Mouse (Mus musculus): ENCODE results near the gene Cped1. TPM values are rescaled to one million over a fixed set of nuclear protein-coding genes. Genes with fewer than 3 reads are reported as not detected.

The Cped1 gene
- polyA plus RNA-seq, 1 experiment from 2014 or later: 23.0 TPM

GRCm38 (mm10) chr6:22012099-22012498 lies 26.4 kb downstream of the Cped1 start:
- Histone ChIP-seq H3K4me1 (replicated peaks; ENCODE audit: insufficient read depth, low read length) (no peaks in the 10 kb centered on the region), H3K27me3 (ENCODE audit: insufficient read depth, low read length) (no peaks in the 10 kb centered on the region), H3K4me2 (ENCODE audit: low read length) (no peak overlapping the region), H3K27ac (no peak overlapping the region), H3K9ac (ENCODE audit: low read depth, low read length) (no peak overlapping the region), H3K36me3 (ENCODE audit: insufficient read depth, low read length) (no peaks in the 10 kb centered on the region), H3K4me3 (replicated peaks; ENCODE audit: low read depth, low read length) (no peak overlapping the region), H3K9me3 (replicated peaks; ENCODE audit: low read length) (no peaks in the 10 kb centered on the region)
- WGBS: 65% methylated on average over 5 of the region's 5 CpGs
- TF ChIP-seq CTCF (IDR thresholded peaks at IDR 0.05; ENCODE audit: low read depth): no peak
- no peak for ATAC-seq (replicated peaks; ENCODE audit: low FRiP score, low read depth)
- no peak for DNase-seq (ENCODE audit: low spot score)

GRCm38 (mm10) chr6:22012501-22012900 lies 26.8 kb downstream of the Cped1 start:
- ATAC-seq (replicated peaks; ENCODE audit: low FRiP score, low read depth) (no peak), DNase-seq (ENCODE audit: low spot score) (no peak)
- no peaks in the 10 kb centered on the region for H3K4me1 ChIP-seq (replicated peaks; ENCODE audit: insufficient read depth, low read length)
- H3K4me2 ChIP-seq (ENCODE audit: low read length): no peak overlapping the region
- H3K27me3 ChIP-seq (ENCODE audit: insufficient read depth, low read length): no peaks in the 10 kb centered on the region
- no peak for TF ChIP-seq CTCF (IDR thresholded peaks at IDR 0.05; ENCODE audit: low read depth)
- no peak overlapping the region for H3K27ac ChIP-seq
- no peaks in the 10 kb centered on the region for H3K9me3 ChIP-seq (replicated peaks; ENCODE audit: low read length)
- WGBS: 60% methylated on average over 5 of the region's 5 CpGs
- no peak overlapping the region for H3K4me3 ChIP-seq (replicated peaks; ENCODE audit: low read depth, low read length)
- no peaks in the 10 kb centered on the region for H3K36me3 ChIP-seq (ENCODE audit: insufficient read depth, low read length)
- H3K9ac ChIP-seq (ENCODE audit: low read depth, low read length): no peak overlapping the region

GRCm38 (mm10) chr6:22013394-22013793 lies 27.7 kb downstream of the Cped1 start:
- Histone ChIP-seq H3K36me3 (ENCODE audit: insufficient read depth, low read length) (no peaks in the 10 kb centered on the region), H3K4me1 (replicated peaks; ENCODE audit: insufficient read depth, low read length) (no peaks in the 10 kb centered on the region), H3K4me3 (replicated peaks; ENCODE audit: low read depth, low read length) (no peak overlapping the region), H3K4me2 (ENCODE audit: low read length) (no peak overlapping the region), H3K9me3 (replicated peaks; ENCODE audit: low read length) (no peaks in the 10 kb centered on the region), H3K27ac (no peak overlapping the region), H3K27me3 (ENCODE audit: insufficient read depth, low read length) (no peaks in the 10 kb centered on the region), H3K9ac (ENCODE audit: low read depth, low read length) (no peak overlapping the region)
- WGBS: 87% methylated on average over 3 of the region's 3 CpGs
- TF ChIP-seq CTCF (IDR thresholded peaks at IDR 0.05; ENCODE audit: low read depth): no peak
- ATAC-seq (replicated peaks; ENCODE audit: low FRiP score, low read depth): no peak
- DNase-seq (ENCODE audit: low spot score): no peak

- WGBS: 94% methylated on average over 6 of the region's 6 CpGs
- DNase-seq (ENCODE audit: low spot score): no peak
- Histone ChIP-seq H3K9me3 (replicated peaks; ENCODE audit: low read length) (no peaks in the 10 kb centered on the region), H3K36me3 (ENCODE audit: insufficient read depth, low read length) (no peaks in the 10 kb centered on the region), H3K27ac (no peak overlapping the region), H3K27me3 (ENCODE audit: insufficient read depth, low read length) (no peaks in the 10 kb centered on the region), H3K4me2 (ENCODE audit: low read length) (no peak overlapping the region), H3K9ac (ENCODE audit: low read depth, low read length) (no peak overlapping the region), H3K4me1 (replicated peaks; ENCODE audit: insufficient read depth, low read length) (no peaks in the 10 kb centered on the region), H3K4me3 (replicated peaks; ENCODE audit: low read depth, low read length) (no peak overlapping the region)
- ATAC-seq (replicated peaks; ENCODE audit: low FRiP score, low read depth): peak; percentile 41; the same call in 1 of the 2 replicates
- TF ChIP-seq CTCF (IDR thresholded peaks at IDR 0.05; ENCODE audit: low read depth): no peak
Measured at GRCm38 (mm10) chr6:22014291-22014911, 28.7 kb downstream of the Cped1 start.

GRCm38 (mm10) chr6:22017631-22018030 lies 31.9 kb downstream of the Cped1 start:
- Histone ChIP-seq H3K9ac (ENCODE audit: low read depth, low read length) (no peak overlapping the region), H3K27ac (no peak overlapping the region), H3K27me3 (ENCODE audit: insufficient read depth, low read length) (no peaks in the 10 kb centered on the region), H3K4me3 (replicated peaks; ENCODE audit: low read depth, low read length) (no peak overlapping the region), H3K4me2 (ENCODE audit: low read length) (no peak overlapping the region), H3K36me3 (ENCODE audit: insufficient read depth, low read length) (no peaks in the 10 kb centered on the region), H3K4me1 (replicated peaks; ENCODE audit: insufficient read depth, low read length) (no peaks in the 10 kb centered on the region), H3K9me3 (replicated peaks; ENCODE audit: low read length) (no peaks in the 10 kb centered on the region)
- TF ChIP-seq CTCF (IDR thresholded peaks at IDR 0.05; ENCODE audit: low read depth): no peak
- DNase-seq (ENCODE audit: low spot score) (no peak), ATAC-seq (replicated peaks; ENCODE audit: low FRiP score, low read depth) (no peak)
- 65% methylated on average over 7 of the region's 7 CpGs for WGBS

- no peaks in the 10 kb centered on the region for H3K36me3 ChIP-seq (ENCODE audit: insufficient read depth, low read length)
- H3K4me3 ChIP-seq (replicated peaks; ENCODE audit: low read depth, low read length): no peak overlapping the region
- no peak for ATAC-seq (replicated peaks; ENCODE audit: low FRiP score, low read depth)
- TF ChIP-seq CTCF (IDR thresholded peaks at IDR 0.05; ENCODE audit: low read depth): no peak
- DNase-seq (ENCODE audit: low spot score): no peak
- H3K9me3 ChIP-seq (replicated peaks; ENCODE audit: low read length): no peaks in the 10 kb centered on the region
- H3K27ac ChIP-seq: no peak overlapping the region
- no peaks in the 10 kb centered on the region for H3K4me1 ChIP-seq (replicated peaks; ENCODE audit: insufficient read depth, low read length)
- H3K27me3 ChIP-seq (ENCODE audit: insufficient read depth, low read length): no peaks in the 10 kb centered on the region
- H3K9ac ChIP-seq (ENCODE audit: low read depth, low read length): no peak overlapping the region
- H3K4me2 ChIP-seq (ENCODE audit: low read length): no peak overlapping the region
- 53% methylated on average over 8 of the region's 8 CpGs for WGBS
Measured at GRCm38 (mm10) chr6:22018768-22019445, 33.2 kb downstream of the Cped1 start.

Data from kidney, postnatal 0 days (tissue).